Mouse (Mus musculus): ENCODE measurements at regions not wholly inside any gene's neighbourhood (a gene's known extent, or its start where the extent isn't known, plus 50 kb on each side); places are given as distances from the start of the nearest gene placed in this dataset.

DNA sequence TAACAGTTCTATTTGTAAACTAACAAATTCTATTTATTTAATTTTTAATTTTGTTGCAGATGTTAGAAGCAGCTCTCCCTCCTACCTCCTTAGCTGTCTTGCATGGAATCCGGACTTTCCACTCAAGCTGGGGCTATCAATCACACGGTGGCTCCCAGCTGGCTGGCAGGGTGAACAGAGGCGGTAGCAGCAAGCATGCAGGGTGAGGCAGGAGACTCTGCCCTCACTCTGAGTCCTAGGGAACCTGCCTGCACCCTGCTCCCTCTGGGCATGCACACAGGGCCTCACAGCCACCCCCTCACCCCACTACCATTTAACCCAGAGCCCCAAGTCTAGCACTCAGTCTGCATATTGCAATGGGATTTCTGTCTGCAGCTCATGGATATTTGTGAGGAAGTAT, 168.4 kb upstream of the Zfp703 start:
- Histone ChIP-seq H3K36me3 (replicated peaks) (no peaks in the 10 kb centered on the region), H3K4me3 (ENCODE audit: low read depth, low read length) (no peak overlapping the region), H3K9me3 (replicated peaks) (no peaks in the 10 kb centered on the region), H3K27me3 (ENCODE audit: insufficient read depth, low read length) (peaks cover 55% of the 10 kb centered on the region), H3K4me1 (ENCODE audit: insufficient read depth, low read depth, low read length) (peaks cover 13% of the 10 kb centered on the region)
- no peak for DNase-seq (ENCODE audit: low spot score)
- ATAC-seq (ENCODE audit: extremely low read depth, insufficient number of reproducible peaks, low FRiP score, poor library complexity, severe bottlenecking) = no peak
- no peak for TF ChIP-seq GATA2 (IDR thresholded peaks at IDR 0.05; ENCODE audit: borderline replicate concordance, low read depth, low read length)
- TF ChIP-seq POLR2AphosphoS5 (IDR thresholded peaks at IDR 0.05; ENCODE audit: insufficient replicate concordance, low read depth, low read length) = no peak
- no peak for TF ChIP-seq TAL1 (conservative IDR thresholded peaks at IDR 0.05; ENCODE audit: low read depth, low read length)
- no peak for TF ChIP-seq CTCF (IDR thresholded peaks at IDR 0.05; ENCODE audit: low read depth, low read length)
- no peak for TF ChIP-seq GATA1 (IDR thresholded peaks at IDR 0.05; ENCODE audit: borderline replicate concordance, low read length)

DNA sequence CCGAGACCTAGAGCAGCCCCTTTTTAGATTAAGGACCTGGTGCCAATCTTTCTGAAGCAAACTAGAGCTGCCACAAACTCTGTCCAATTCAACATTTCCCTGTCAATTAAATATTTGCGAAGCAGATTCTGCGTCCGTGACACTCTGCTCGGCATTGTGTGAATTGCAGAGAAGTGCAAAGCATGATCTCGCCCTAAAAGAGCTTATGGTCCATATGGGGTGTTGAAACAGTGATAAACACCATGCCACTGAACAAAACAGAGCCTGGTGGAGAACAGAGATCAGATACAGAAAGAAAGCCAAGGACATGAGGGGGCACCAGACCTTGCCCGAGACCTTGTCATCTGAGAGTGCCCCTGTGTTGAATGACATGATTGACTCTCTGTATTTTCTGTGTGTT, 167.2 kb upstream of the Zfp703 start:
- ATAC-seq (ENCODE audit: extremely low read depth, insufficient number of reproducible peaks, low FRiP score, poor library complexity, severe bottlenecking) = no peak
- DNase-seq (ENCODE audit: low spot score) = no peak
- no peaks in the 10 kb centered on the region for H3K9me3 ChIP-seq (replicated peaks)
- peaks cover 13% of the 10 kb centered on the region for H3K4me1 ChIP-seq (ENCODE audit: insufficient read depth, low read depth, low read length)
- H3K4me3 ChIP-seq (ENCODE audit: low read depth, low read length) = no peak overlapping the region
- H3K27me3 ChIP-seq (ENCODE audit: insufficient read depth, low read length) = peaks cover 45% of the 10 kb centered on the region
- no peaks in the 10 kb centered on the region for H3K36me3 ChIP-seq (replicated peaks)
- no peak for TF ChIP-seq GATA2 (IDR thresholded peaks at IDR 0.05; ENCODE audit: borderline replicate concordance, low read depth, low read length)

DNA sequence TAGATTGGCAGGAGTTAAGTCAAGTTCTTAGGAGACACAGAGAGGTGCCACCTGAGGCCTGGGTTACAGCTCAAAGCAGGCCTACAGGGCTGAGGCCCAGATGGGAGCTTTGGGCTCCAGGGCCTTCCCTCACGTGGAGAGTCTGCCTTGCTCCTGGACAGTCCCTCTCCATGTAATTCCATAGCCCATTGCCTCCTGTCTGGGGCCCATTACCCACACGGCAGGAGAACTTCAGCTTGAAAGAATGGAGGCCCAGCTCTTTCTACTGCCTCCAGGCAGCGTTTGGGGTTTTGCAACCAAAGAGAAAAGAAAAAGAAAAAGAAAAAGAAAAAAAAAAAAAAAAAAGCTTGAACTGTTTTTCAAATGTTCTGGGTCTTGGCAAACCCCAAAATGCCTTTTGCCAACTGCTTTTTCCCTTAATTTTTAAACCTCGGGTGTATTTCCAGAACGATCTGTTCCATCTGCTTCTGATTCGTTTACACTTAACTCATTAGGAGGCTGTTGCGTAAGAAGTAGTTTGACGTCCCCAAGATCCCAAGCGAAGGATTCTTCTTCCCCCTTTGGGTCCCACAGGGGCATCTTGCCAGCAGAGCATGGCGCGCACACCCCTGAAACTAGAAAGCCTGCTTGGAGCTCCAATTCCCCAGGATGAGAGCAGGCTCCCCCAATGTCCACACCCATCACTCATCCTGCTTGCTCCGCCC, 165.4 kb upstream of the Zfp703 start:
- no peak for DNase-seq (ENCODE audit: low spot score)
- H3K27me3 ChIP-seq (ENCODE audit: insufficient read depth, low read length) = peaks cover 46% of the 10 kb centered on the region
- no peaks in the 10 kb centered on the region for H3K36me3 ChIP-seq (replicated peaks)
- TF ChIP-seq CTCF (IDR thresholded peaks at IDR 0.05; ENCODE audit: low read depth, low read length) (no peak), GATA1 (IDR thresholded peaks at IDR 0.05; ENCODE audit: borderline replicate concordance, low read length) (no peak), GATA2 (IDR thresholded peaks at IDR 0.05; ENCODE audit: borderline replicate concordance, low read depth, low read length) (no peak), TAL1 (conservative IDR thresholded peaks at IDR 0.05; ENCODE audit: low read depth, low read length) (no peak), POLR2AphosphoS5 (IDR thresholded peaks at IDR 0.05; ENCODE audit: insufficient replicate concordance, low read depth, low read length) (no peak)
- H3K4me3 ChIP-seq (ENCODE audit: low read depth, low read length) = no peak overlapping the region
- H3K9me3 ChIP-seq (replicated peaks) = no peaks in the 10 kb centered on the region
- ATAC-seq (ENCODE audit: extremely low read depth, insufficient number of reproducible peaks, low FRiP score, poor library complexity, severe bottlenecking) = no peak
- H3K4me1 ChIP-seq (ENCODE audit: insufficient read depth, low read depth, low read length) = peaks cover 13% of the 10 kb centered on the region

DNA sequence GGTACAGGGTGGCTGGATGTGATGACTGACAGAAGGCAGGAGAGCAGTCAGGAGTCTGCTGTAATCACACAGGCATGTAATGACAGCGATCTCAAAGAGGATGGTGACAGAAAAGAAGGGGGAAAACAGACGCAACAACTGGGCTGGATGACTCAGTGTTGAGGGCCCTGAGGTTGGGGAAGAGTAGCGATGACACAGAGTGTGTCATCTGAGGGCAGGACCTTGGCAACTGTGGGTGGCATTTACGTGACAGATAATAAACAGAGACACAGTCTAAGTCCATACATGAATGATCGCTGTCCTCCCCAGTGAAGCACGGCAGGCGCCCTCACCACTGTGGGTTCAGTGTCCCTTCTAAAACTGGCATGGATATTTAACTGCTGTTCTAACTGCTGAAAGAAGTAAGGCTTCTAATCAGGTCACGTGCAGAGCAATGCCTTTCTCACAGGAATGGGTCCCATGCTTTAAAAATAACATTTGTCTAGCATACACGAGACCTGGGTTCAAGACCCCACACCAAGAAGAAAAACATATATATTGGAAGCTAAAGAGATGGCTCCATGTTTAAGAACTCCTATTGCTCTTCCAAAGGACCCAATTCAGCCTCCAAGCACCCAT, 163.8 kb upstream of the Zfp703 start:
- TF ChIP-seq TAL1 (conservative IDR thresholded peaks at IDR 0.05; ENCODE audit: low read depth, low read length) = no peak
- TF ChIP-seq GATA2 (IDR thresholded peaks at IDR 0.05; ENCODE audit: borderline replicate concordance, low read depth, low read length) = no peak
- no peak for TF ChIP-seq POLR2AphosphoS5 (IDR thresholded peaks at IDR 0.05; ENCODE audit: insufficient replicate concordance, low read depth, low read length)
- TF ChIP-seq GATA1 (IDR thresholded peaks at IDR 0.05; ENCODE audit: borderline replicate concordance, low read length) = no peak
- Histone ChIP-seq H3K27me3 (ENCODE audit: insufficient read depth, low read length) (peaks cover 38% of the 10 kb centered on the region), H3K36me3 (replicated peaks) (no peaks in the 10 kb centered on the region), H3K4me3 (ENCODE audit: low read depth, low read length) (no peak overlapping the region), H3K9me3 (replicated peaks) (no peaks in the 10 kb centered on the region), H3K4me1 (ENCODE audit: insufficient read depth, low read depth, low read length) (peaks cover 4% of the 10 kb centered on the region)
- no peak for ATAC-seq (ENCODE audit: extremely low read depth, insufficient number of reproducible peaks, low FRiP score, poor library complexity, severe bottlenecking)
- DNase-seq (ENCODE audit: low spot score) = no peak

DNA sequence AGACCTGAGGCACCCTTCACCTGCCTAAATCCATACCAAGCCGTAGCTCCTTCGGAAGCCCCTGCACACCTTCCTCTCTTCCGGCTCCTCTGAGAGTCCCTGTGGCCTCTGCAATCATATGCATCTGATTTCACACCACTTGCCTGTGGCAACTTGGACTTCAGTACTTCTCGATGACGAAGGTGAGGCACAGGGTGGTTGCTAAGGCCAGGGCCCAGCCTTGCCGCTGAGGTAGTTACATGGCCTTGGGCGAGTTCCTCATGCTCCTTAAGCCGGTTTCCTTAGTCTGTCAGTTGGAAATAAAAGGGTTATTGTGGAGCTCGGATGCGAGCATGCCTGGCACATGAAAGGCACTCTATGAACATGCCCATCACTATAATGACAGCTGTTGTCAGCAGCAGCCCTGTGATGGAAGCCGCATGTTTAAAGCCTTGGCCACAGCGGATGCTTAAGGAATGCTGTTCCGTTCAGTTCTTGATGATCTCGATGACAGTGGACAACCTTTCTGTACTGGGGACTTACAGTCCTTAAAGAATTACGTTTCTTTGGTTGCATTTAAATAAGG, 162.0 kb upstream of the Zfp703 start:
- TF ChIP-seq GATA1 (IDR thresholded peaks at IDR 0.05; ENCODE audit: borderline replicate concordance, low read length) (no peak), TAL1 (conservative IDR thresholded peaks at IDR 0.05; ENCODE audit: low read depth, low read length) (no peak), GATA2 (IDR thresholded peaks at IDR 0.05; ENCODE audit: borderline replicate concordance, low read depth, low read length) (no peak), CTCF (IDR thresholded peaks at IDR 0.05; ENCODE audit: low read depth, low read length) (no peak), POLR2AphosphoS5 (IDR thresholded peaks at IDR 0.05; ENCODE audit: insufficient replicate concordance, low read depth, low read length) (no peak)
- Histone ChIP-seq H3K27me3 (ENCODE audit: insufficient read depth, low read length) (peaks cover 30% of the 10 kb centered on the region), H3K4me1 (ENCODE audit: insufficient read depth, low read depth, low read length) (no peaks in the 10 kb centered on the region; the same call in 1 of the 2 replicates), H3K4me3 (ENCODE audit: low read depth, low read length) (no peak overlapping the region), H3K36me3 (replicated peaks) (no peaks in the 10 kb centered on the region), H3K9me3 (replicated peaks) (no peaks in the 10 kb centered on the region)
- no peak for ATAC-seq (ENCODE audit: extremely low read depth, insufficient number of reproducible peaks, low FRiP score, poor library complexity, severe bottlenecking)
- DNase-seq (ENCODE audit: low spot score) = no peak

- Histone ChIP-seq H3K27me3 (ENCODE audit: insufficient read depth, low read length) (peaks cover 27% of the 10 kb centered on the region), H3K4me3 (ENCODE audit: low read depth, low read length) (no peak overlapping the region), H3K9me3 (replicated peaks) (no peaks in the 10 kb centered on the region), H3K36me3 (replicated peaks) (no peaks in the 10 kb centered on the region), H3K4me1 (ENCODE audit: insufficient read depth, low read depth, low read length) (no peaks in the 10 kb centered on the region; the same call in 1 of the 2 replicates)
- no peak for DNase-seq (ENCODE audit: low spot score)
- no peak for ATAC-seq (ENCODE audit: extremely low read depth, insufficient number of reproducible peaks, low FRiP score, poor library complexity, severe bottlenecking)
- TF ChIP-seq CTCF (IDR thresholded peaks at IDR 0.05; ENCODE audit: low read depth, low read length) = no peak
- no peak for TF ChIP-seq GATA2 (IDR thresholded peaks at IDR 0.05; ENCODE audit: borderline replicate concordance, low read depth, low read length)
- no peak for TF ChIP-seq TAL1 (conservative IDR thresholded peaks at IDR 0.05; ENCODE audit: low read depth, low read length)
- TF ChIP-seq GATA1 (IDR thresholded peaks at IDR 0.05; ENCODE audit: borderline replicate concordance, low read length) = no peak
- no peak for TF ChIP-seq POLR2AphosphoS5 (IDR thresholded peaks at IDR 0.05; ENCODE audit: insufficient replicate concordance, low read depth, low read length)
These were observed 160.1 kb upstream of the Zfp703 start for GRCm38 (mm10) chr8:26816977-26817376.
